Mouse (Mus musculus): ENCODE measurements around the gene Exoc6.

DNA sequence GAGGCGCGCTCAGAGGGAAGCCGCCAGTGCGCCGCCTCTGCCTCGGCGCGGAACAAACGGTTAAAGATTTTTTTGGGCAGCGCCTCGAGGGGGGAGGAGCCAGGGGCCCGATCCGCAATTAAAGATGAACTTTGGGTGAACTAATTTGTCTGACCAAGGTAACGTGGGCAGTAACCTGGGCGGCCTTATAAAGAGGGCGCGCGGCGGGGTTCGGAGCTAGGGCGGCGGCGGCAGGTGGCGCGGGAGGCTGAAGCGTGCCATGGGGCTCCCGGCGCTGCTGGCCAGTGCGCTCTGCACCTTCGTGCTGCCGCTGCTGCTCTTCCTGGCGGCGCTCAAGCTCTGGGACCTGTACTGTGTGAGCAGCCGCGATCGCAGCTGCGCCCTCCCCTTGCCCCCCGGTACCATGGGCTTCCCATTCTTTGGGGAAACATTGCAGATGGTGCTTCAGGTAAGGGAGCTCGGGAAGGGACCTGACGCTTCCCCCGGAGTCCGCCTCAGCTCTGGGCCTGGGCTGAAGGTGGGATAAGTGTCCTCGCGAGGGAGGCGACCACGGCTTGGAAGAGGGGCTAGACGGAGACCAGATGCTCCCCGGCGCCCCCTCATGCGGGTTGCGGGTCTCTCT lies 147.5 kb downstream of the Exoc6 start, which contains the start of gene Cyp26a1:
- no peak for TF ChIP-seq CTCF (IDR thresholded peaks at IDR 0.05; ENCODE audit: extremely low read depth, insufficient read depth, low read length)
- no peak for TF ChIP-seq POLR2A (IDR thresholded peaks at IDR 0.05; ENCODE audit: extremely low read depth, insufficient read depth, low read length)

Measured in cortical plate, adult 2 months (tissue).